Comparison of ENCODE assay signal across 9 mouse cellular contexts in genomic region chr1:136006292-136006748, GRCm38 (mm10). TPM values are rescaled to one million over a fixed set of nuclear protein-coding genes. Genes with fewer than 3 reads are reported as not detected.
A peak's percentile ranks its signal among the peaks of the same experiment; 100 is the strongest.
DNase-seq lines count a peak whose midpoint lies in the region; ATAC-seq and TF ChIP-seq lines count a peak whose summit lies in the region.
"Had no signal": no experiment of that assay in that cellular context is flagged by ENCODE, and none has a peak within 500 bp of the region (broad histone marks: within the 10 kb centered on the region; RNA-seq: fewer than 3 reads in every experiment).

Gene Igfn1, minus strand, starts transcription at chr1:136006342.

- peaks cover 2% of the 10 kb centered on the region; the same call in 1 of the 2 replicates for H3K27me3 ChIP-seq in kidney, embryonic 16.5 days (ENCODE audit: insufficient read depth, low read length)
- H3K27me3 ChIP-seq in forebrain, embryonic 13.5 days = peaks cover 24% of the 10 kb centered on the region
- H3K27me3 ChIP-seq in intestine, embryonic 15.5 days (replicated peaks) = no peaks in the 10 kb centered on the region
- H3K27me3 ChIP-seq in midbrain, postnatal 0 days (ENCODE audit: insufficient read depth, low read length) = no peaks in the 10 kb centered on the region

- H3K4me3 ChIP-seq in kidney, embryonic 16.5 days (ENCODE audit: low read length) = peak within 1 kb of the TSS; percentile 54
- H3K4me3 ChIP-seq in forebrain, embryonic 13.5 days = no peak within 1 kb of the TSS; the same call in 1 of the 2 replicates
- H3K4me3 ChIP-seq in intestine, embryonic 15.5 days (replicated peaks) = peak within 1 kb of the TSS; percentile 47; the same call in 1 of the 2 replicates
- peak within 1 kb of the TSS; percentile 27; the same call in 1 of the 2 replicates for H3K4me3 ChIP-seq in midbrain, postnatal 0 days (ENCODE audit: low read depth, low read length)

- H3K4me2 ChIP-seq in kidney, embryonic 16.5 days (replicated peaks; ENCODE audit: low read depth, low read length) = peak within 1 kb of the TSS; percentile 89
- peak within 1 kb of the TSS; percentile 74 for H3K4me2 ChIP-seq in forebrain, embryonic 13.5 days
- peak within 1 kb of the TSS; percentile 83 for H3K4me2 ChIP-seq in intestine, embryonic 15.5 days (replicated peaks)
- peak within 1 kb of the TSS; percentile 70 for H3K4me2 ChIP-seq in midbrain, postnatal 0 days (ENCODE audit: low read depth, low read length, poor library complexity, severe bottlenecking)

- ATAC-seq in kidney, embryonic 16.5 days (ENCODE audit: low FRiP score, low TSS enrichment) = no peak
- ATAC-seq in forebrain, embryonic 13.5 days = no peak
- no peak for ATAC-seq in intestine, embryonic 15.5 days
- ATAC-seq in midbrain, postnatal 0 days (ENCODE audit: low FRiP score) = no peak
- ATAC-seq in inflammation-experienced regulatory T-cells, adult 6 months = no peak

- no peak for TF ChIP-seq CTCF in midbrain, postnatal 0 days (IDR thresholded peaks at IDR 0.05)

- H3K36me3 ChIP-seq in kidney, embryonic 16.5 days (ENCODE audit: insufficient read depth, low read length) = no peaks in the 10 kb centered on the region
- H3K36me3 ChIP-seq in forebrain, embryonic 13.5 days (ENCODE audit: poor library complexity, severe bottlenecking) = no peaks in the 10 kb centered on the region
- no peaks in the 10 kb centered on the region for H3K36me3 ChIP-seq in intestine, embryonic 15.5 days
- H3K36me3 ChIP-seq in midbrain, postnatal 0 days (ENCODE audit: insufficient read depth, low read length) = no peaks in the 10 kb centered on the region

- WGBS in kidney, embryonic 16.5 days = 64% methylated on average over 3 of the region's 3 CpGs
- 83% methylated on average over 3 of the region's 3 CpGs for WGBS in forebrain, embryonic 13.5 days
- WGBS in intestine, embryonic 15.5 days = 84% methylated on average over 3 of the region's 3 CpGs
- WGBS in midbrain, postnatal 0 days = 80% methylated on average over 3 of the region's 3 CpGs

- no peak within 1 kb of the TSS; the same call in 1 of the 2 replicates for H3K9ac ChIP-seq in kidney, embryonic 16.5 days (replicated peaks; ENCODE audit: low read length)
- H3K9ac ChIP-seq in forebrain, embryonic 13.5 days = no peak within 1 kb of the TSS
- no peak within 1 kb of the TSS; the same call in 1 of the 2 replicates for H3K9ac ChIP-seq in intestine, embryonic 15.5 days
- H3K9ac ChIP-seq in midbrain, postnatal 0 days (replicated peaks; ENCODE audit: low read length, poor library complexity, severe bottlenecking) = no peak within 1 kb of the TSS

- no peaks in the 10 kb centered on the region for H3K9me3 ChIP-seq in kidney, embryonic 16.5 days (ENCODE audit: low read length)
- no peaks in the 10 kb centered on the region for H3K9me3 ChIP-seq in forebrain, embryonic 13.5 days (replicated peaks)
- H3K9me3 ChIP-seq in intestine, embryonic 15.5 days = no peaks in the 10 kb centered on the region
- no peaks in the 10 kb centered on the region for H3K9me3 ChIP-seq in midbrain, postnatal 0 days (ENCODE audit: low read length)

- peaks cover 12% of the 10 kb centered on the region for H3K4me1 ChIP-seq in kidney, embryonic 16.5 days (ENCODE audit: insufficient read depth, low read length)
- peaks cover 11% of the 10 kb centered on the region for H3K4me1 ChIP-seq in forebrain, embryonic 13.5 days
- no peaks in the 10 kb centered on the region for H3K4me1 ChIP-seq in intestine, embryonic 15.5 days (replicated peaks)
- H3K4me1 ChIP-seq in midbrain, postnatal 0 days (ENCODE audit: insufficient read depth, low read length) = no peaks in the 10 kb centered on the region

- no peak within 1 kb of the TSS for H3K27ac ChIP-seq in kidney, embryonic 16.5 days (ENCODE audit: low read length)
- H3K27ac ChIP-seq in forebrain, embryonic 13.5 days = no peak within 1 kb of the TSS
- no peak within 1 kb of the TSS for H3K27ac ChIP-seq in intestine, embryonic 15.5 days
- no peak within 1 kb of the TSS for H3K27ac ChIP-seq in midbrain, postnatal 0 days (ENCODE audit: low read depth, low read length)

- DNase-seq in kidney, postnatal 10 days = no peak
- no peak for DNase-seq in midbrain, postnatal 0 days (ENCODE audit: low spot score)
- no peak for DNase-seq in natural killer cell, adult 2 months (ENCODE audit: low spot score in 2 of 2)
- DNase-seq in frontal cortex, postnatal 14 days (ENCODE audit: low spot score in 2 of 2) = no peak

RNA-seq across cellular contexts. Expression of gene Igfn1, which starts in this region (rescaled TPM):
- 0.17 and 0.30 TPM in 2 replicates for polyA plus RNA-seq in kidney, embryonic 16.5 days (2015; fragmentation: Nextera tagmentation; extraction: Ambion mirVana)
- not detected in 2 replicates for polyA plus RNA-seq in forebrain, embryonic 13.5 days (2015; fragmentation: Nextera tagmentation; extraction: Ambion mirVana)
- polyA plus RNA-seq in intestine, embryonic 15.5 days (2015; fragmentation: Nextera tagmentation; extraction: Ambion mirVana) = 0.06 TPM in 1 of 2 replicates, not detected in the other
- total RNA-seq in midbrain, postnatal 0 days (2014; rRNA removed) = 0.22 TPM in 1 of 2 replicates, not detected in the other
- polyA plus RNA-seq in midbrain, postnatal 0 days (2015; fragmentation: Nextera tagmentation; extraction: Ambion mirVana) = not detected in 2 replicates
- not detected for polyA plus RNA-seq in inflammation-experienced regulatory T-cells, adult 6 months (2017; shearing (Covaris generic))
- polyA plus RNA-seq: large intestine, adult 2 months had no signal
